Mouse (Mus musculus) lung, embryonic 14.5 days (tissue): Measurements from ENCODE around the gene Llcfc1. TPM values are rescaled to one million over a fixed set of nuclear protein-coding genes. Genes with fewer than 3 reads are reported as not detected.

Experiments used
- ATAC-seq: fragments of 200-750 bp; cut with Nextera tagmentation; 2 replicates; pipeline ENCODE4 v1.8.0; 2017; ENCODE audit warnings: mild to moderate bottlenecking, moderate TSS enrichment, moderate library complexity; ENCODE audit not compliant: insufficient read depth
- DNase-seq: peaks from one replicate; pipeline ENCODE4 v3.0.0-alpha.2; 2015
- H3K27ac ChIP-seq: fragments of 300-500 bp; sonication (generic); 2 replicates; pipeline ENCODE4 v1.5.1; 2014; ENCODE audit warnings: low read depth, mild to moderate bottlenecking, moderate library complexity
- H3K27me3 ChIP-seq: fragments of 300-500 bp; sonication (generic); 2 replicates; pipeline ENCODE4 v1.6.1; 2014; ENCODE audit warnings: low read length, control low read depth; ENCODE audit not compliant: insufficient read depth
- H3K36me3 ChIP-seq: fragments of 300-500 bp; sonication (generic); 2 replicates; pipeline ENCODE4 v1.6.1; 2014; ENCODE audit warnings: control low read depth; ENCODE audit not compliant: insufficient read depth
- H3K4me1 ChIP-seq: fragments of 300-500 bp; sonication (generic); 2 replicates; pipeline ENCODE4 v1.6.1; 2014; ENCODE audit warnings: antibody characterized with exemption, control low read depth; ENCODE audit not compliant: insufficient read depth
- H3K4me2 ChIP-seq: fragments of 300-500 bp; sonication (generic); 2 replicates; pipeline ENCODE4 v1.6.1; 2014; ENCODE audit warnings: mild to moderate bottlenecking
- H3K4me3 ChIP-seq: fragments of 300-500 bp; sonication (generic); 2 replicates; pipeline ENCODE4 v1.5.1; 2014; ENCODE audit warnings: low read depth, low read length
- H3K9ac ChIP-seq: fragments of 300-500 bp; sonication (generic); 2 replicates; pipeline ENCODE4 v1.6.1; 2014
- H3K9me3 ChIP-seq: fragments of 300-500 bp; sonication (generic); 2 replicates; pipeline ENCODE4 v1.6.1; 2016; ENCODE audit warnings: low read depth, low read length, control low read depth
- CTCF ChIP-seq: IDR thresholded peaks from 2 replicates; pipeline ENCODE4 v1.5.1; 2016; ENCODE audit warnings: antibody characterized with exemption, low read depth
- WGBS: fragments of 180-500 bp; shearing (Covaris S2); extraction: QIAGEN DNeasy Blood & Tissue Kit; methylation state at CpG from one replicate; pipeline ENCODE4 v1.1.7; 2014; 5-methylcytosine and 5-hydroxymethylcytosine counted together
- polyA plus RNA-seq: library from polyadenylated mRNA; unstranded; fragments of >200 nt; fragmentation: Nextera tagmentation; extraction: Ambion mirVana; gene quantifications from 2 replicates; pipeline ENCODE4 v1.2.1, GENCODE M21; 2014

Gene Llcfc1
- polyA plus RNA-seq, 1 experiment from 2014 or later = not detected

DNA sequence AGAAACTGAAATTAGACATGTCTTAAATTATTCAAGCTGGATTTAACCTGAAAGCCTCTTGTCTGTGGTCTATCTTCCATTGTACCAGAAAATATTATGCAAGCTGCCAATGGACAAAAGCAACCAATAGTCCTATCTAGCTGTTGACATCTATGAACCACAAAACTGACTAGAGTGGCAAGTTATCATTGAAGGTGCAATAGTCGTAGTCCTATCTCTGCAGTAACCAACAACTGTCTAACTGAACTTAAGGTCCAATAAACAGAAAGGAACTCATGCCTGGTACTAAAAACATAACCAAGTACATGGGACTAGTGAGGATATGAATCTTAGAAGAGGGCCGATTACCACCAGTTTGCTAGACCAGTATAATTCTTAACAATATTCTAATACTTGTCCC, 7.7 kb upstream of the Llcfc1 start:
- Histone ChIP-seq H3K27me3 (no peaks in the 10 kb centered on the region), H3K9ac (no peak overlapping the region), H3K36me3 (no peaks in the 10 kb centered on the region), H3K4me2 (no peak overlapping the region), H3K4me3 (no peak overlapping the region), H3K4me1 (no peaks in the 10 kb centered on the region), H3K9me3 (no peaks in the 10 kb centered on the region), H3K27ac (no peak overlapping the region)
- no peak for TF ChIP-seq CTCF
- DNase-seq = no peak
- ATAC-seq = no peak
- WGBS = 90% methylated on average over 2 of the region's 2 CpGs

DNA sequence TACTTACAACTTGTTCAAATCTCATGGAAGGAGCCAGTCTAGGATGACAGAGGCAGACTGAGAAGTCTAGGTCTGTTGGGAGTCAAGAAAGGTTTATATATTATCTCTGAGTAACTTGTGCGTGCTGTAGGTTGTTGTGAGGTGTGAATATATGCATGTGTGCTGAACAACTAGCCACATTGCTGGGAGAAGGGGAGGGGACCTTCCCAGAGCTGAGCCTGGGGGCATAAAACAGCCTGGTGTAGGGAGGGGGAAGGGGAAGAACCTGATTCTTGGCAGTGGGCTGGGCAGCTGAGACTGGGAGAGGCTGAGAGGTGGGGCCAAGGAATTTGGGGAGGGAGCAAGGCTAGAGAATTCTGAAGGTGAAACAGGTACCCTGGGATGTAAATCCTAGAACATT, 3.6 kb upstream of the Llcfc1 start, which contains the start of gene Trpv5:
Gene Trpv5 (minus strand): TSS at position 101 of the 400 bp plus-strand sequence.
- H3K9ac ChIP-seq = no peak within 1 kb of the TSS
- no peak within 1 kb of the TSS for H3K27ac ChIP-seq
- H3K27me3 ChIP-seq = no peaks in the 10 kb centered on the region
- DNase-seq (no peak), ATAC-seq (no peak)
- WGBS = 65% methylated on average over 1 of the region's 1 CpGs
- H3K4me1 ChIP-seq = no peaks in the 10 kb centered on the region
- no peak within 1 kb of the TSS for H3K4me2 ChIP-seq
- no peaks in the 10 kb centered on the region for H3K9me3 ChIP-seq
- TF ChIP-seq CTCF = no peak
- H3K36me3 ChIP-seq = no peaks in the 10 kb centered on the region
- no peak within 1 kb of the TSS for H3K4me3 ChIP-seq

DNA sequence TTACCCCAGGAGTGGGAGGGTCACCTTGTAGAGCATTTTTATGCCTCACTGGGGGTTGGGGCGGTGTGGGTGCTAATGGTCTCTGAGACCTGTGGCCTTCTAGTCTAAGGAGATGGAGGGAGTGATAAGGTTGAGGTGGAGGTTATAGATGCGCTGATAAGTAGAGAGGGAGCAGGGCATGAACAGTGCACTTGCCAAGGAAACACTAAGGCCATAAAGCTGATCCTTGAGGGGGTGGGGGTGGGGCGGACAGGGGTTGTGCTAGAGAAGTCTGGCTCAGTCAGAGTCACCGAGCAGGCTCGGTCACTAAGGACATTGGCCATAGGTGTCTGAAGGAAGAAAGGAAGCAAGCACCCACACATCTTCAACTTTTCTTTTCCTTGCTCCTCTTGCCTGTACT, 2.6 kb upstream of the Llcfc1 start:
- TF ChIP-seq CTCF = no peak
- Histone ChIP-seq H3K9me3 (no peaks in the 10 kb centered on the region), H3K9ac (no peak overlapping the region), H3K36me3 (no peaks in the 10 kb centered on the region), H3K4me3 (no peak overlapping the region), H3K27me3 (no peaks in the 10 kb centered on the region), H3K4me1 (no peaks in the 10 kb centered on the region), H3K4me2 (no peak overlapping the region), H3K27ac (no peak overlapping the region)
- ATAC-seq = no peak
- 64% methylated on average over 5 of the region's 5 CpGs for WGBS
- no peak for DNase-seq

DNA sequence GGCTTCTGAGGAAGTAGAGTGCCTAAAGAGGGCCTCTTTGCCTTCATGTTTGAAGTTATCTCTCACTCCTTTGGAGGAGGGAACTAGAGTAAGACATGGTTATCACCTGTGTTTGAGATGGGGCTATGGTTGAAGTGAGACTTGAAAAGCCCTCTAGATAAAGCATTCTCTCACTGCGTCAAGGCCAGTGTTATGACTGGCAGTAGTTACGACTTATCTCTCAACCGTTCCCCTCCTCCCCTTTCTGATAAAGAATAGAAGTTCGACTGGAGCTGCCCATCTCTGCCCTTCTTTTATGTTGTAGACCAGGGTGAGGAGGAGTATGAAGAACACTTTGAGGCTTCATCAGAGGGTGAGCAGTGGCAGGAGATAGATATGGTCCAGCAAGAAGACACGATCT, 680 bp downstream of the Llcfc1 start:
- Histone ChIP-seq H3K9ac (no peak overlapping the region), H3K27ac (no peak overlapping the region), H3K27me3 (no peaks in the 10 kb centered on the region), H3K4me2 (no peak overlapping the region), H3K9me3 (no peaks in the 10 kb centered on the region), H3K36me3 (no peaks in the 10 kb centered on the region), H3K4me1 (no peaks in the 10 kb centered on the region), H3K4me3 (no peak overlapping the region)
- DNase-seq = no peak
- WGBS = 63% methylated on average over 5 of the region's 5 CpGs
- TF ChIP-seq CTCF = no peak
- ATAC-seq = no peak

DNA sequence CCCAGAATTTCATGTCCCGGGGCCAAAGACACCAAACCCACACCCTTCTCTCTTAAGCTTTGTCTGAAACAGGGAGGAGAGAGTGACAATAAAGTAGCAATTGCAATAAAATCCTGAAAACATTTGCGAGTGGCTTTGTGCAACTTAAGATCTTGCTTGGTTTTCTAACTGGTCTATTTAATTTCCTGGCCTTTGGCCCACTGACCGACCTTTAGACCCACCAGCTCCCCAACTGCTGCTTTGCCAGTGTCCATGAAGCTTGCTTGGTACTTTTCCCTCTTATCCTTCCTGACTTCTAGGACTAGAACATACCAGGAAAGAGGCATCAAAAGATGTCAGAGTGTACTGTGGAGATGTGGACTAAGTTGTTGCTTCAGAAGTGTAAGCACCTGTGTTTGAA, 1.4 kb downstream of the Llcfc1 start:
- DNase-seq (no peak), ATAC-seq (no peak)
- no peak overlapping the region for H3K27ac ChIP-seq
- no peak overlapping the region for H3K9ac ChIP-seq
- H3K4me2 ChIP-seq = no peak overlapping the region
- no peak overlapping the region for H3K4me3 ChIP-seq
- H3K9me3 ChIP-seq = no peaks in the 10 kb centered on the region
- no peaks in the 10 kb centered on the region for H3K4me1 ChIP-seq
- no peak for TF ChIP-seq CTCF
- H3K27me3 ChIP-seq = no peaks in the 10 kb centered on the region
- WGBS = 79% methylated on average over 3 of the region's 3 CpGs
- H3K36me3 ChIP-seq = no peaks in the 10 kb centered on the region

DNA sequence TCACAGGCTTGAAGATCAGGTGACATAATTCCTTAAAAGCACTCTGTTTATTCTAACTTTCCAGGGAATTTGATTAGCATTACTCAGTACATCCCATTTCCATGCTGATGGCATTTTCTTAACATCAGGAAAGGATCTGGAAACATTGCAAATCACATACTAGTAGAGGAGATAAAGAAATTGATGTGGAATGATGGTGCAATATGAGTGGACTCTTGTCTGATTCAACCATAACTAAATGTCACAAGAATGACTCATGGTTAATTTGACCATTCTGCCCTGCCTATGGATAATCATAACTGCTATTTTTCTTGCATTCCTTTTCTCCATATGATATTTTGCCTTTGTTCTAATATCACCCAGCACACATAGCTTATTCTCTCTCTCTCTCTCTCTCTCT, 8.0 kb downstream of the Llcfc1 start:
- H3K9me3 ChIP-seq = no peaks in the 10 kb centered on the region
- H3K4me3 ChIP-seq = no peak overlapping the region
- H3K27me3 ChIP-seq = no peaks in the 10 kb centered on the region
- H3K4me1 ChIP-seq = no peaks in the 10 kb centered on the region
- H3K27ac ChIP-seq = no peak overlapping the region
- no peaks in the 10 kb centered on the region for H3K36me3 ChIP-seq
- H3K4me2 ChIP-seq = no peak overlapping the region
- ATAC-seq (no peak), DNase-seq (no peak)
- no peak for TF ChIP-seq CTCF
- no peak overlapping the region for H3K9ac ChIP-seq

DNA sequence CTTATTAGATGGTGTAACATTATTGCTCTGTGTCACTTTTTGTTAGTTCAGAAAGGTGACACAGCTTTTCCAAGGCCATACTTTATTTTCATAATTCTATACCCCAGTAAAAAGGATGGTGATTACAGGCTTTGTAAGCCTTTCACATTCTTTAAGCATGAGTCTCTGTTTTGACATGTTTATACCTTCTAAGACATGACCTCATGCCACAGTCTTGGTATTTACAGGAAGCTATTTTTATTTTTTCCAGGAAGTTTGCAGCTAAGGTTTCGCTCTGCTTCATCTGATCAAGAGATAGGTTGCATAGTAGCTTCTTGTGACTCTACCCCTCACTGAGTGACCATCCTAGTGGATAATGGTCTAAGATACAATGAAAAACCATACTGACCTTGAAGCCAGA, 10.2 kb downstream of the Llcfc1 start:
- Histone ChIP-seq H3K27me3 (no peaks in the 10 kb centered on the region), H3K9me3 (no peaks in the 10 kb centered on the region), H3K9ac (no peak overlapping the region), H3K4me1 (no peaks in the 10 kb centered on the region), H3K4me2 (no peak overlapping the region), H3K27ac (no peak overlapping the region), H3K4me3 (no peak overlapping the region), H3K36me3 (no peaks in the 10 kb centered on the region)
- no peak for ATAC-seq
- no peak for DNase-seq
- TF ChIP-seq CTCF = no peak
- WGBS = 85% methylated on average over 1 of the region's 1 CpGs

DNA sequence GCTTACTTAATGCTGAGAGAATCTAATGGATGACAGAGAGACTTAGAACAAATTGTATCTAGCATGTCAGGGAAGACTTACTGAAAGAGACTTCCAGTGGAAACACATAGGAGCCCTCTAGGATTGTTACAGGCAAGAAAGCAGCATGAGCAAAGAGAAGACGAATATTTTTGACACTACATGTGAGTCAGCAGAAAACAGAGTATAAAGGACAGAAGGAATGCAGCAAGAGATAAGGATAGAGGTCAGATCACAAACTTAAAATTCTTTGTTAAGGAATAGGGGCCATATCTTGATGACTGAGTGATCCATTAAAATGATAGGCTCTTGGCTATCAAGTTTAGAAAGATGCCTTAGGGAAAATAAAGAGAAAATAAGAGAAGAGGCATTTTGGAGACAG, 17.0 kb downstream of the Llcfc1 start:
- Histone ChIP-seq H3K27ac (no peak overlapping the region), H3K4me1 (no peaks in the 10 kb centered on the region), H3K36me3 (no peaks in the 10 kb centered on the region), H3K27me3 (no peaks in the 10 kb centered on the region), H3K4me2 (no peak overlapping the region), H3K9ac (no peak overlapping the region), H3K9me3 (no peaks in the 10 kb centered on the region), H3K4me3 (no peak overlapping the region; the same call in 1 of the 2 replicates)
- 45% methylated on average over 1 of the region's 1 CpGs for WGBS
- no peak for TF ChIP-seq CTCF
- ATAC-seq (no peak), DNase-seq (no peak)
